Mouse (Mus musculus) CD4-positive, CD25-positive, alpha-beta regulatory T cell, adult 4 months (primary cell): Measurements from ENCODE around the gene Evl. TPM values are rescaled to one million over a fixed set of nuclear protein-coding genes. Genes with fewer than 3 reads are reported as not detected.
"Not testable (repeated sequence)": the region's sequence is repeated elsewhere in the genome, so short reads cannot be mapped to it uniquely, and the experiment has no call there.

Source experiments
- ATAC-seq: one replicate; pipeline ENCODE4 v1.8.0; 2017
- polyA plus RNA-seq, 2 experiments: library from polyadenylated mRNA; unstranded; fragments of 100-300 nt; shearing (Covaris generic); gene quantifications; one replicate each; pipeline ENCODE4 v1.2.1; 2017

Gene Evl
- 100 to 1,000 TPM; 313 to 337 TPM for polyA plus RNA-seq

DNA sequence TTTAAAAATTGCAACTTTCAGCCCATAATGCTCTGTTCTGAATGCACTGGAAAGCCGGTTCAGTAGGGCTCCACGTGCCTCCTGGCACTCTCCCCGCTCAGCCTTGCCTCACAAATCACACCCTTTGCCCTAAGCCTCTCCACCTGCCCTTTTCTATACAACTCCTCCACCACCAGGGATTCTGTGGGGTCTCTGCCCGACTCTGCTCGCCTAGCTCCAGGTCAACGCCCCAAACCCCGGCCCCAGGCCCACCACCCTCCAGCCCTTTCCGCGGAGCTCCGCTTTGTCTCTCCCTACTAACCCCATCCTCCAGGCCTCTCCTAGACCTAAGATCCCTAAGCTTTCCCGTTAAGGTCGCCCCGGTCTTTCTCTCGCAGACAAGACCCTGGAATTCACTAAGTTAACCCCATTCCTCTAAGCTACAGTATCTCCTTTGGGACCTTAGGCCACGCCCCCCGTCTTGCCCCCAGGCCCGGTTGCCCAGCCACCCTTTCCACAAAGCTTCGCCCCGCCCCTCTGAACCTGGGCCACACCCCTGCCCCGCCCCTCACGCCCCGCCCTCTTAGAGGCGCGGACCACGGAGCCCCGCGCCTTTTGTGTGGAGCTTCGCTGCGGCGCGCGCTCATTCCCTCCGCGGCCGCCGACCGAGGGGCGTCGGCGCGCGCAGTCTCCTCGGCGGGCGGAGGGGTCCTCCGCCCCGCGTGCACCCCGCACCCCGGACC, at the start of gene Evl:
Gene Evl, plus strand, starts transcription at position 601 of the 722 bp plus-strand sequence.
- ATAC-seq = no peak

DNA sequence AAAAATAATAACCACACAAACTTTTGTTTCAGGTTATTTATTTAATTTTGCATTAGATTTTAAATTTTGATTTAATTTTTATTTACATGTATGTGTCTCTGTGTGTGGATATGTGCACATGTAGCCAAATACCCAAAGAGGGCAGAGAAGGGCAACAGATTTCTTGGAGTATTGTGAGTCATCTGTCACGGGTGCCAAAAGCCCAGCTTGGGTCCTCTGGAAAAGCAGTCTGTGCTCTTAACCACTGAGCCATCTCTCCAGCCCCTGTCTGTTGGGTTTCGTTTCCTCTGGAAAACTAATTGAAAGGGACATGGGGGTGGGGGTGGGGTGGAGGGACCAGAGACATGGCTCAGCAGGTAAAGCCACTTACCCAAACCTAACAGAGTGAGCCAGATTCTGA, 48.7 kb upstream of the Evl start:
- no peak for ATAC-seq

DNA sequence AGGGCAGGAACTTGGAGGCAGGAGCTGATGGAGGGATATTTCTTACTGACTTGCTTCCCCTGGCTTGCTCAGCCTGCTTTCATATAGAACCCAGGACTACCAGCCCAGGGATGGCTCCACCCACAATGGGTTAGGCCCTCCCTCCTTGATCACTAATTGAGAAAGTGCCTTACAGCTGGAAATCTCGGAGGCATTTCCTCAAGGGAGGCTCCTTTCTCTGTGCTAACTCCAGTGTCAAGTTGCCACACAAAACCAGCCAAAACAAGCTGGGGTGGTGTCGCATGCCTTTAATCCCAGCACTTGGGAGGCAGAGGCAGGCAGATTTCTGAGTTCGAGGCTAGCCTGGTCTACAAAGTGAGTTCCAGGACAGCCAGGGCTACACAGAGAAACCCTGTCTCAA, 47.5 kb upstream of the Evl start:
- not testable (repeated sequence) for ATAC-seq

DNA sequence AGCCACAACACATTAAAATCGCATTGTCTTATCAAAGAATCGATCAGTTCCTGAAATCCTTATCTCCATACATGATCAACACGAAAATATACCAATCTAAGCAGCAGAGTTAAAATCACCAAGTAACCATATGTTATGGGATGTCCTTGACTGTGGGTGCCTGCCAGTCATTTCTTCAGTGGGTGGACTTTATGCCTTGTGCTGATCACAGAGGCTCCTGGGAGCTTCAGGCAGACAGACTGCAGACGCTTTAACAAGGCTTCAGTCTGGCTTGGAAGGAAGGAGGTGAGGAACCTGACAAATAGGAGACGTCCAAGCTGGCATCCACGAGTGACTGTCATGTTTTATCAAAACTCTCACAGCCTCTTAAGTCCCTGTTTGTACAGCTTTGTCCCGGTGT, 43.9 kb upstream of the Evl start:
- ATAC-seq = no peak

DNA sequence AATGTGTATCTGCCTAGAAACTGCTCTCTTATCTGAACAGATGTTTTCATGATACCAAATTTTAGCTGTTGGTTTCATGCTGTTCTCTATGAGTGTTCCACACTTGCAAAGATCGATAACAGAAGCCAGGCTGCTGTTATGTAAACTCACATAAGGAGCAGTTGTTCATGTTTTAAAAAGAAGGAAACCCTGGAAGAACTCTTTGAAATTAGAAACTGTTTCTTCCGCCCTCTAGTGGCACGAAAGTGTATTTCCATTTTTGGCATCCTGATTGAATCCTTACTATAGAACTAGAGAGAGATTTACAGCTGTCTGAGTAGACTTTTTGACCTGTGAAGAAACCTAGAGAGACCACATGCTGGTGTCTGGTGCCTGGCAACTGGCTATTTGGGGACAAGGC, 43.5 kb upstream of the Evl start:
- no peak for ATAC-seq

DNA sequence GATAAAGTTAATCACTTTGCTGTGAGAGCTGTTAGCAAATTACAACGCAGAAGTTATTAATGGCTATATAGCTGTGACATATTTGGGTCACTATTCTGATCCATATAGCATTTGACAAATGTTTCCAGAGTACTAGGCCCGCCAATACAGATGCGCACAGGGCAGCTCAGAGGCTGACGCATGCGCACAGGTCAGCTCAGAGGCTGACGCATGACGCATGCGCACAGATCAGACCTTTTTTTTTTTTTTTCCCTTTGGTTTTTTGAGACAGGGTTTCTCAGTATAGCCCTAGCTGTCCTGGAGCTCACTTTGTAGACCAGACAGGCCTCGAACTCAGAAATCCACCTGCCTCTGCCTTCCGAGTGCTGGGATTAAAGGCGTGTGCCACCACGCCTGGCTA, 39.1 kb upstream of the Evl start:
- no peak for ATAC-seq

DNA sequence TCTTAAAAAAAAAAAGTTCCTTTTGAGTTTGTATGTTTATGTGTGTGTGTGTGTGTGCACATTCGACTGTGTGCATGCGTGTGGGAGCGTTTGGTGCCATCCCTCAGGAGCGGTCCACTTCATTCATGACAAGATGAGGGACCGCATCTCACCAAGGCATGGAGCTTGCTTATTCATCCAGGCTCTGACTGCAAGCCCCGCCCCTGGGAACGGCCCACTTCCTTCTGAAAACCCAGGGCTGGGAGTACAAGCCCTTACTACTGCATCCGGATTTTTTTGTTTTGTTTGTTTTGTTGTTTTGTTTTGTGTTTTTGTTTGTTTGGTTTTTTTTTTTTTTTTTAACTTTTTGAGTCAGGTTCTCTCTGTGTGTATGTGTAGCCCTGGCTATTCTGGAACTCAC, 35.1 kb upstream of the Evl start:
- no peak for ATAC-seq

DNA sequence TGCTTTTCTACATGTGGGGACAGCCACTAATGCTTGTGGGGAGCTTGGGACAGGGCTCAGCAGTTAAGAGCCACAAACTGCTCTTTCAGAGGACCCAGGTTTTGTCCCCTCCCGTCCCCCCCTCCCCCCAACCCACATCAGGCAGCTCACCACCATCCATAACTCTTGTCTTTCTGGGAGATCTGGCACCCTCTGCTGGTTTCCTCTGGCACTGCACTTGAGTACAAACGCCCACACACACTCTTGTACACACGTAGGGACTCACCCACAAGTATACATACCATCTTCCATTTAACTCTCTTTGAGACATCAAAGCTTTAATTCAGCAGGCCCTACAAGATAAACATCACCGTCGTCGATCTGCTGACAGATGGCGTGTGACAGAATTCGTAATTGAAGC, 25.3 kb upstream of the Evl start:
- peak; percentile 32 for ATAC-seq

DNA sequence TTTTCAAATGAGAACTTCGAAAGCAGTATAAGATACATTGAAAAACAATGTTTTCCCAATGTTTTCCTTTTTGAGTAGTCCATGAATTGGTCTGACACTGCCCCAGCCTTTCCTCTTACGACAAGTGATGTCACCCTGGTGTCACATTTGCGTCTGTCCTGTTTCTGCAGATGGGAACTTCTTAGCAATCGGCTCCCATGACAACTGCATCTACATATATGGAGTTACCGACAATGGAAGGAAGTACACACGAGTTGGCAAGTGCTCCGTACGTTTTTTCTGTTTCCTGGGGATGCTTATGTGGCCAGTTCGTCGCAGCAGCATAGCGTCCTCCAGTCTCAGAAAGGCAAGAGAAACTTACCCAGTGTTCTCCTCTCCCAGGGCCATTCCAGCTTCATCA, 20.0 kb upstream of the Evl start:
- no peak for ATAC-seq

DNA sequence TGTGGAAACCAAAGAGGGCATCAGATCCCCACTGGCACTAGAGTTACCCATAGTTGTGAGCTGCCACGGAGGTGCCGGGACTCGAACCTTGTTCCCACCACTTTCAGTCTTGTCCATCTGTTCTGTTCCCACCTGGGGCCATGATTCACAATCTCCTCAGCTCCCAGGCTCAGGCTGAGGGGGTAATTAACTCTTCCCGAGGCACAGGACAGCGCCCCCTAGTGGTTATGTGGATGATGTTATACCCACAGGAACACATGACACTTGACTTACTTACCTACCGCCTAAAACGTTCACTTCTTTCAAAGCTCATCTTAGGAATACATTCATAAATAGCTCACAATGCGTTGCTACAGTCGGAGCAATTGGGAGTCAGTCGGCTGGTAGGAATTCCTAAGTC, 18.1 kb upstream of the Evl start:
- ATAC-seq = no peak

DNA sequence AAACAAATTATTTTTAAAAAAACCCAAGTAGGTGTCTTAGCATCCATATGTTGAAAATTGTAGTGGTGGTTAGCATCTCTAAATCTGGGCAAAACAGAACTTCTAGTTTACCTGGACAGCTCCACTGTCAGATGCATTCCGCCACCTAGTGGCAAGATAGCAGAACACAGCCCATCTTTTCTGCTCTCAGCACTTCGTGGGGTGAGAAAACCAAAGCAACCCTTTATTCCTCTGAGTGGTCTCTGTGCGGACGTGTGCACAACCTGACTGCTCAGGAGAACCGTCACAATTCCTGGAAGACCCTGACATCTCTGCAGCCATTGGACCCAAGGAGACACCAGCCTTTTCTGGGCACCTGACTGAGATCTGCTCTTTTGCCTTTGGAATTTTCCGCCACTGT, 13.4 kb upstream of the Evl start:
- ATAC-seq = no peak

DNA sequence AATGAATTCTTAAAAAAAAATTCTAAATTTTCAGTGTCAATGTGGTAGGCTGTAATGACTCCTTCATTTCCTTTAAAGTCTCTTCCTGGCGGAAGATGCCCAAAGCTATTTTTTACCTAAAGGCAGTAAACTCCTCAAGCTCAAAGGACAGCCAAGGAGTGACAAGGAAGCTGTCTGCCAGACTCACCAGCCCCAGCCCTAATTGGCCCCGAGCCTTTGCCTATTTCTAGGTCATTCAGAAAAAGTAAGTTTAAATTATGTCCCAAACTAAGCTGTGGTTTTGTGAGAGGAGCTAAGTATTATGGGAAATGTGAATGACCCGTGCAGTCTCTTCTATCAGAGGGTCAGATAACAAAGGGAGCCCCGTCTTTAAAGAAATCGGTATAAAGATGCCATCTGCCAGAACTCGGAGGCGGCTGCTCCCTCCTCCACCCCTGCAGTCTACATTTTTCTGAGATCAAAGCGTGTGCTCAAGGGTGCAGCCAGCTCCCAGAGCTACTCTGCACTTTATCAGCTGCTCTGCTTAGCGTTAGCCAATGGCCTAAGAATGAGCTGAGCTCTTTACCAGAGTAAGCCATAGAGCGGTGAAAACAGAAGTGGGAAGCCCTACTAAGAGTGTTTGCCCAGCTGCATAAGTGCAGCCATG, 7.9 kb upstream of the Evl start:
- ATAC-seq = no peak

DNA sequence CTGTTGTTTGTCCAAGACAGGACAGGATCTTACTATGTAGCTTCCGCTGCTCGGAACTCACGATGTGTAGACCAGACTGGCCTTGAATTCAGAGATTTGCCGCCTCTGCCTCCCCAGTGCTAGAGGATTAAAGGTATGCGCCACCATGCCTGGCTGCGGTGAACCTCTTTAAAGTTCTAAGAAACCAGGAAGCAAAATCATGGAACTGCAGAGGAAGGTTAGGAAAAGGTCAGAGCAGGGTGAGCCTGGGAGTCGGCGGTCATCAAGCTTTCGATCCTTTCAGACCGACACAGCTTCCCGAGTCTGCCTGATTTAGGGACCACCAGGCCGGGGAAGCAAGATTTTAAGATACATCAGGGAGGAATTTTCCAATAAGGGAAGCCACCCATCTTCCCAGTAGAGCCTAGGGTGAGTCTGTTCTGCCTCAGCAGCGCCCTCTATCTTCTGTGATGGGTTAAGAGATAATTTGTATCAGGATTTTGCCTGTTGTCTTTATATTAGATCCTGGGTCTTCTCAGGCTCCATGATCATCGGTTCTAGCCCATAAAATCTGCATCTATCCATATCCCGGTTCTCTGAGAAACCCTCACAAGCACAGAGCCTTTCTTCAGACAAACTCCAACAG, 7.2 kb upstream of the Evl start:
- ATAC-seq = no peak

DNA sequence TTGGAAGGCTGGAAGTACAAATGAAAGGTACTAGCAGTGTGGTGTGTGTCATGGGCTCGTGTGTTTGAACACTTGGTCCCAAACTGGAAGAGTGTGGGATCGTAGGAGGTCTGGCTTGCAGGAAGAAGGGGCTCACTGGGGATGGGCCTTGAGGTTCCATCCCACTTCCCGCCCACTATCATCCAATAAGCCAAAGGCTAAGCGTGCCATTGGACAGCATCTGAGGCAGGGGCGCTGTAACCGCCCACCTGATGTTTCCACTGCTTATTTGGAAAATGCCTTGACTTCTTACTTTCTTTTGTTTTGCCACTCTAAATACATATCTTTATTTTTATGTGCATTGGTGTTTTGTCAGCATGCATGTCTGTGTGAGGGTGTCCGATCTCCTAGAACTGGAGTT, 2.8 kb upstream of the Evl start:
- no peak for ATAC-seq

DNA sequence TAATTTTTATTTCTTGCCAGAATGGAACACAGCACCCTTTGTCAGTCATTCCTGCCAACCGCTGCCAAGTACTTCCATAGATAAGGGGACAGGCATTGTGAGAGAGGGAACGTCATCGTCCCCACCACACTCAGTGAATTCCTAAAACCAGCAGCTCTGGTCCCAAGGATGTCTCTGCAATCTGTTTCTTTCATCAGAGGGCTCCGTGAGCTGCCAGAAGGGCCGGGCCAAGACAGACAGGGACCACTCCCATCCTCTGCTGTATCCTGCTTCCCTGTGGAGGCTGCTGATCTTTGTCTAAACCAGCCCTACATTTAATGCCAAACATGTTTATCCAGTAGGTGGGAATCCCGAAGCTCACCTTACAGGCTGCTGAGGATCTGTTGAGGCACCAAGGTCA, 1.4 kb upstream of the Evl start:
- no peak for ATAC-seq

DNA sequence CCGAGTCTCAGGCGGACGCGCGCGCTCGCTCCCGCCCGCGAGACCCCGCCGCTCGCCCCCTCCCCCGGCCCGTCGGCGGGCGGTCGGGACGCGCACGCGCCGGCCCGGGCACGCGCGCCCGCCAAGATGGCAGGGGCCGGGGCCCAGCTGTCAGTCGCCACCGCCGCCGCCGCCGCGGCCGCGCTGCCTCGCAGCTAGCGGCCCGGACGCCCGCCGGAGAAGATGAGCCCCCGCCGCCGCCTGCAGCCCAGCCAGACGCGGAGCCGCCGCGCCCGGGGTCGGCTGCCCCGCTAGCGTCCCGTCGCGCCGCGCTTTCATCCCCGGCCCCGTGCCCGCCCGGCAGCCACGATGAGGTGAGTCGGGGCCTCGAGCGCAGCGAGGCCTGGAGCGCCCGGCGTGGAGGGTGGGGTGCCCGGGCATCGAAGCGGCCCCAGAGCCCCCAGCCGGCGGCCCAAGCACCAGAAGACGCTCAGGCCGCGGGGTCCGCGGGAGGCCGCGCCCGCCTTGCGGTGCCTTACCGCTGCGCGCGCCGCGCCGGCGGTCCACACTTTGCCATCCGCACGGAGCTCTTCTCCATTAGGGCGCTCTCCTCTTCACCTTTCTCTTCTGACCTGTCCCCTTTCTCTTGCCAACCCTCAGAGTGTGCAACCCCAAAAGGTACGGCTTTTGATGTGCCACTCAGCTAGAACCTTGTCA, 489 bp downstream of the Evl start:
- no peak for ATAC-seq

DNA sequence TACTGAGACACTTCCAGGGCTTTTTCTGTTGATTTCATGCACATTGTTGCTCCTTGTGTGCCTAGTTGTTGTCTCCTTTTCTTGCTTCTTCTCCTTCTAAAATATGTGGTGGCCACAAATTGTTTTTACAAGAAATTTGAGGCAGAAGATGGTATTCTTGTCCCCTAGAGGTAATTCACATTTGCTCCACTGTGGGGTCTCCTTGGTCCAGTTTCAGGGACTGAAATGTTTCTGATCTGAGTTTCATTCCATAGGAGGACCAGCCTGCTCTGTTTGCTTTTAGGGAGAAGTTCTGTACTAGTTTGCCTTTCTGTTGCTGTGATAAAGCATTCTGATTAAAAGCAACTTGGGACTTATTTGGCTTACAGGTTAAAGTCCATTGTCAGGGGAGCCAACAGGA, 3.7 kb downstream of the Evl start:
- ATAC-seq = no peak

DNA sequence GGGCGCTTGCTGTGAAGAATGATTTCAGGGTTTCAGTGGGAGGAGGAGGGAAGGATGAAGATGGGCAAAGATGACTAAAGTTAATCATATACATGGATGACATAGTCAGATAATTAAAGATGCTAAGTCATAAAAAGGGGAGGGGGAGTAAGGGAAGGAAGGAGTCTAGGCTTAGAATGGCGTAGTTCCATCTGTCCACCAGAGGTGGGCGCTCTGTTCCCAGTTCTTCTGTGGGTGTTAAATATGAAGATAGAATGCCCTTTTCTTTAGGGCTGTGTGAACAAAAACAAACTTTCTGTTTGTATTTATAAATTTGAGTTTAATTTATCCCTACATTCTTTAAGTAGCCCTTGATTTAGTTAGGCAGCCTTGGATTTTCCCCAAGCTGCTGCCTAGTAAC, 8.7 kb downstream of the Evl start:
- ATAC-seq = no peak

DNA sequence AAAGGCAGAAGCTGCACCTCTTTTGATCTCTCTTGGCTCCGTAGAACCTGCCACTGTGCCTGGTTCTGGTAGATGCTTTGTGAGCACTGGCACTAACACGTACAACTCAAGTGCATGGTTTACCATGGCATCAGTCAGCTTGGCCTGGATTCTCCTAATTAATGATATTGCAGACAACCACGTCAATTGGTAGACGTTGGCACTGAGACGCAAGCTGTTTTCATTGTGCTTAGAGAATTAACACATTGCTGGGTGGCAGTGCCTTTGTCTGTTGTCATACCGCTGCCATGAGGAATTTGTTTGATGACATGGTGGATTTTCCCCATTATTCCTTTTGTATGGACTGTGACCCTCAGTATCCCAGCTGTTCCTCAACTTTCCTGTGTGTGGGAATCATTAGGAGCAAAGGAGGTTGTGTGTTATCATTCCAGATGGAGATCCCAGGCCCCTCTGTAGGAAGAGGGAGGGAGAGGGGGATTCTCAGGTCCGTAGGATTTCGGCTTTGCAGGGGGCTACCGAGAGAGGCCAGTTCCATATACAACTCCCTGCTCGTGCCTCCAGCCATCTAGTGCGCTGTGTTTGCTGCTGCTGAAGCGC, 10.5 kb downstream of the Evl start:
- no peak for ATAC-seq

DNA sequence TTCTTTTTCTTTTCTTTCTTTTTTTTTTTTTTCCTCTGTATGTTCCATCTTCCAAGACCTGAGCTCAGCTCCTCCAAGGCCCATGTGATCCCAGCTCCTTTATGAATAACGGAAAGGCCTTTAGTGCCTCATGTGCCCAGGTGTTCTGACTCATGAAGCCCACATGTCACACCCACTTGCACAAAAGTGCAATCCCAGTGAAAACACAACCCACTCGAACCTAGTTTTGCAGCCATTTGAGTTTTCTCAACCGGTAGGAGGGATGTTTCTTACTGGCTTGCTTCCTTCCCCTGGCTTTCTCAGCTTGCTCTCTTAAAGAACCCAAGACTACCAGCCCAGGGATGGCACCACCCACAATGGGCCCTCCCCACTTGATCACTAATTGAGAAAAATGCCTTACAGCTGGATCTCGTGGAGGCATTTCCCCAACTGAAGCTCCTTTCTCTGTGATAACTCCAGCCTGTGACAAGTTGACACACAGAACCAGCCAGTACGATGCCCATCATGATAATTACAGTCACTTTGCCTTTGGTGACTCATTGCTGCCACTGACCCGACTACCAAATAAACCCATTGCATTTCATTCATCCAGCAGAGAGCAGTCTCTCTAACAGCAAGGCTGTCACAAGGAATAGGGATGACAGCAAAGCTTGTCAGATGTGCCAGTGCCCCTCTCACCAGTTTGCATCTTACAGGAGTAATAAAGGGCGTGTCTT, 24.8 kb downstream of the Evl start:
- no peak for ATAC-seq

DNA sequence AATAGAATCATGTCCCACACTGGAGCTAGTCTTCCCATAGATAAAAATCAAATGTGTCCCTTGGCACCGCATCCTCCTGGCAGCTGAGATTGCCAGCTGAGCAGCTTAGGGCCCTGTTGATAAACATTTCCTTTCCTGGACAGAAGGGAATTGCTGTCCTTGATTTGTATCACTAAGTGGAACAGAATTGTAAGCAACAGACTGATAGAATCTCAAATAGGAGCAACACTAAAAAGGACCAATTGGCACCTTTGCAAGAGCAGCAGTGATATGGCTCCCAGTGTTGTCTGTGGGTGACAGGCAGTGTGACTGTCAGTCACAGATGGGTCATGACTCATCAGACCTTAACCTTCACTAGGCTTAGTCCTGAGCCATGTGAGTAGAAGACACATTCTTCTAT, 29.3 kb downstream of the Evl start:
- no peak for ATAC-seq

DNA sequence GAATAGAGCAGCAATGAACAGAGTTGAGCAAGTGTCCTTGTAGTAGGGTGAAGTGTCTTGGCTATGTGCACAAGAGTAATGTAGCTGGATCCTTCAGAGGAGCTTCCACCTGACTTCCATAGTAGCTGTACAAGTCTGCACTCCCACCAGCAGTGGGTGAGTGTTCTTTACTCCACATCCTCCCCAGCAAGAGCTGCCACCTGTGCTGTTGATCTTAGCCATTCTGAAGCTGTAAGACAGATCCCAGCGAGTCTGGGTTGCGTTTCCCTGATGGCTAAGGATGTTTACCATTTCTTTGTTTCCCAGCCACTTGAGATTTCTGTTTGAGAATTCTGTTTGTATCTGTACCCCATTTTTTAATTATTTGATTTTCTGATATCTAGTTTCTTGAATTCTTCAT, 35.6 kb downstream of the Evl start:
- no peak for ATAC-seq

DNA sequence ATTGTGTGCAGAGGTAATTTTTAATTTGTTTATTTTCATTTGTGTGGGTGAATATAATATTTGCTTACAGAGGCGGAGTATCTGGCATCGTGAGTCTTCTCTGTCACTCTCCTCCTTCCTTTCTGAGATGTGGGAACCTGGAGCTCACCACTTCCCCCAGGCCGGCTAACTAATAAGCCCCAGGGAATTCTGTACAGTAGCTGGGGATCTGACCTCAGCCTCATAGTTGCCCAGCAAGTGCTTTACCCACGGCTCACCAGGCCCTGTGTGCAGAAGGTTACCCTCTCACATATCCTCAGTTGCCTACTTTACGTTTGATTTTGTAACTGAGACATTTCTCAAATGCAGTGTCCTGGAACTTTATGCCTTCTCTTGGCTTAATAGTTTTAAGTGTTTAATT, 37.1 kb downstream of the Evl start:
- no peak for ATAC-seq
